Mouse (Mus musculus) kidney, postnatal 36 days (tissue): ENCODE measurements around the gene Ddx10.
"Not testable (repeated sequence)": the region's sequence is repeated elsewhere in the genome, so short reads cannot be mapped to it uniquely, and the experiment has no call there.

ENCODE experiments used
- DNase-seq, 2 experiments: peaks; one replicate each; pipeline ENCODE4 v3.0.0; 2021 to 2022; ENCODE audit warnings: mixed read lengths in 2 of 2

The Ddx10 gene

GRCm38 (mm10) chr9:53143508-53143907 lies 104.3 kb downstream of the Ddx10 start:
- no peak for DNase-seq

DNA sequence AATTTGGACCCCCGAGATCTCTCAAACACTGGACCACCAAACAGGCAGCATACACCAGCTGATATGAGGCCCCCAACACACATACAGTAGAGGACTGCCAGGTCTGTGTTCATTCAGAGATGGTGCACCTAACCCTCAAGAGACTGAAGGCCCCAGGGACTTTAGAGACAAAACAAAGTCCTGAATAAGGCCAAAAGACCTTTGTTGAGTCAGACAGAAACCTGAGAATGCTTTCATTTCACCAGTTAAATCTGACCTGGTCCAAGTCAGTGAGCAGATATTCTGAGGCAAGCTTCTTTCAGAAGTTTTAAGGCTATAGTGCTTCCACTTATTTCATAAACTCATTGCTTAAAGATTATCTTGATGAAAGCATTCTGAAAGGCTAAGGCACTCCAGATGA lies 105.4 kb downstream of the Ddx10 start:
- DNase-seq: not testable (repeated sequence)

DNA sequence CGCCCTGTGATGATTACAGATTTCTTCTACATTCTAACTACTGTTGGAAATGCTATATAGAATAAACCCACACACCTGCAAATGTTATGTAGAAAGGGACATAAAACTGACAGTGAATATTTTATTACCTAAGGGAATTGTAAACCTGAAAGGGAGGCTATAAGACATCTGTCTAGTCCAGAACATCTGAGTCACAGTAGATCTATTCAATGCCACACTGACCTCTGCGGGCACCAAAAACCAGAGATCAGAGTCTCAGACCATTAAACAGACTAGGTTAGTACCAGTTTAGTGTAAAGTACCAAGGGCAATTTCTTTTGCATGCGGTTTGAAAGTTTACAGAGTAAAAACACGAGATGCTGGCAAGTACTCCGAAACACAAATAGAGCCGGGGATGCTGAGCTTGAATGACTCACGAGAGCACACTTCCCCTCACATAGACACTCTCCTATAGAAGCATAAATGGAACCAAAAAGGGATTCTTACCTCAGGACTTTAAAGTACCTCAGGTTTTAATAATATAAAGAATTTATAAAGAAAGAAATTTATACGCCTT lies 107.2 kb downstream of the Ddx10 start:
- peak; percentile 6 to 32 for DNase-seq

GRCm38 (mm10) chr9:53132826-53133225 lies 115.0 kb downstream of the Ddx10 start:
- no peak for DNase-seq

- no peak for DNase-seq
Measured at GRCm38 (mm10) chr9:53130460-53130859, 117.4 kb downstream of the Ddx10 start.

DNA sequence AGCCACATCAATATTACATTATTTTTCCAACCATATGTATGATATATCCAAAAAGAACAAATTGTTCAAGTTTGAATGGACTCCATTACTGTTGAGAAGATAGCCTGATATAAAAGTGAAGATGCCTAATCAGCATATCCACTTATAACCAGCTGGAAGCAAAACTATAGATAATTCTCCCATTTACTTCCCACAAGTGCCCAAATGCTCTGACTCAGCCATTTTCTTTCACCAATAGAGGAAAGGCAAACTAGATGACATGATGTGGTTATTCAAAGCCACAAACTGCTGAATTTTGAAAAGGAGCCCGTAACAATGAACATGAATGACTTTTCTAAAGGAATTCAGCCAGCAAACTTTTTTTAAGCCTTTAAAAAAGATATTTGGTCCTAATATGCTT lies 146.8 kb downstream of the Ddx10 start:
- DNase-seq: no peak

GRCm38 (mm10) chr9:53095319-53096165 lies 152.3 kb downstream of the Ddx10 start:
- DNase-seq: no peak

DNA sequence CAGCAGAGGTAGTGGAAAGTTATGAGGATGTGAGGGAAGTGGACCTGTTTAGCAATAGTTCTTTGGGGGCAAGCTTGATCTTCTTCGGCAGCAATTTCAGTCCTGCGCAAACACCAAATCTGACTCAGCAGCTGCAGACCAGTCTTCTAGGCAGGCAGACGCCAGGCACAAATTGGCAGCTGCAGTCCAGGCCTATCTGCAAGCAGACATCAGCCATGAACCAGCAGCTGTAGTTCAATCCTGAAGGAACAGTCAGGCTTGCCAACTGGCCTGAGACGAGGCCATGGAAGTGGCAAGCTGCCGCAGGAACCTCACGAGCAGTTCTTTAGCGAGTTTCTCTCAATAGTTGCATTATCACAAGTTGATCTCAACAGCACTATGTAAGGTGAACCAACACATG lies 153.3 kb downstream of the Ddx10 start:
- DNase-seq: no peak

DNA sequence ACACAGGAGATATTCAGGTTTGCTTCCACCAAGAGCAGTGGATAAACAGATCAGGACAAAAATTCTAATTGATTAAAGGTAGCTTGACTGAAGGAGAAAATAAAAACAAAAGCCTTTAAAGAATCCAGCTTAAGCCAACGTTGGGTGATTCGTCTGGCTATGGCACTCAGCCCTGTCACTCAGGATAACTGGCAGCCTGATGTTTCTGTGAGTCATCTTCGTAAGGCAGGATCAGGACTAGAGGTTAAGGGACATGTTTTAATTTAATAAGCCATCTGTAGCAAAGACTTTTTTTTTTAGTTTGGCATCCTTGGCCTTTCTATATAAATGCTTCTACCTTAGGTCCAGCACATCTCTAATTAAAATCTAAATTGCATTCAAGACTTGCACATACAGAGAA lies 170.2 kb downstream of the Ddx10 start:
- no peak for DNase-seq

DNA sequence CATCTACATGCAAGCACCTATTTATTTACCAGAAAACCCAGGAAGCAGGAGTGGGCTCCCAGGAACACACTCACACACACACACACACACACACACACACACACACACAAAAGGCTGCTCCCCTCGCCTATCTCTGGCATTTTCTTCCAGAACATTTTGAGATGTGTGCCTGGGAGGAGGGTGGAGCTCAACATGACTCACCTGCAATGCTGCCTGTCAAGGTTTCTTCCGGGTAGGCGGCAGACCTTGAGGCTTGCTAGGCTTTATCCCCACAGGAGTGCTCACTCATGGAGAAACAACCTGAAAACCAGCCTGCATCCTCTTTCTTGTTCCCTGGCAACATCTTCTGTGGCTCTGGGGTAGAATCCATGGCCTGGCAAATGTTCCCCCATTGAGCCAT lies 171.9 kb downstream of the Ddx10 start:
- DNase-seq: no peak

- DNase-seq: no peak
Measured at GRCm38 (mm10) chr9:53074443-53074842, 173.4 kb downstream of the Ddx10 start.

DNA sequence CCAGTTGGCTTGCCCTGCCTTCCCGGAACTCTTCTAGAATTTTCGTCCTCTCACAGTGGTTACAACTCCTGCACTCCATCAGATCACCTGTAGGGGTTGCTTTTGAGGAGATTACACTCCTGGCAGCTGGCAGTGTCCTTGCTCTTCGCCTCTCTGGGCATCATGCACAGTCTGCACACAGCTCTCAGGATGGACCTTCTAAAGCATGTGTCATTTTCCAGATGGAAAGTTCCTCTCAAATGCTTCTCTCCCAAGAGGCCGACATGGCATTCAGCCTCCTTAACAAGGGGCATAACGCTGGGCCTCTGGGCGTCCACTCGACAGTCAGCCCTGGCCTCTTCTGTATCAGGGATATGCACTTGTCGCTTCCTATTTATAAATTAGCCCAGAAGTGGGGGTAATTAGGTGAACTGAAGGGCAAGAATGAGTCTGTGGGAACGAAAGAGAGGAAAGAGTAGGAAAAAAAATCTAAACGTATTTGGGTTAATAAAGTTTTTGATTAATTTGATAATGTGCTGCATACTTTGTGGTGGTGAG lies 174.2 kb downstream of the Ddx10 start:
- no peak for DNase-seq

- DNase-seq: no peak
Measured at GRCm38 (mm10) chr9:53072088-53072487, 175.8 kb downstream of the Ddx10 start.

DNA sequence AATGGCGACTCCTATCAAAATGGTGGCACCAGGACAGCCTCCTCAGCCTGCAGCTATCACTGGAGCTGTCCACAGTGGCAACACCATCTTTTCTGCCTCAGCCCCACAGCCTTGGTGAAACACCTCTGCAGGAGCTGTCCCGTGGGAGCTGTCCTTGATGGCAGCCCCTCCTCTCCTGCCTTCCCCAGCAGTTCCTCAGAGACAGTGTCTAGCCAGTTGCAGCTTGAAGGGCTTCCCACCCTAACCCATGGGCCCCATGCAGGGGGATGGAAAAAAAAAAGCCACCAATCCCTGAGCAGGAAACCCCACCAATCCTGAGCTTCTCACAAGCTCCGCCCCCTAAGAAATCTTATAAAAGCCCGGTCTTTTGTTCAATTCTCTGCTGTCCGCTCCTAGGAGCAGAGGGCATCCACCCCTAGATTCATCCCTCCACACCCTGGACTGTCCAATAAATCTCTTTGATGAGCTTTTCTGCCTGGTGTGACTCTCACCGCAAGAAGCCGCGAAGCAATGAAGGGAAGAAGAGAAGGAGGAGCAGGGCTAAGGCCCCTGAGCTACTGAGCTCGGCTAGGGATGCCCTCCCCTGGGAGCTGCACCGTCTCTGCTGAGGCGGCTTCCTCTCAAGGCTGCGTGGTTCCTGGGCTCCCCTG lies 176.9 kb downstream of the Ddx10 start:
- no peak for DNase-seq

DNA sequence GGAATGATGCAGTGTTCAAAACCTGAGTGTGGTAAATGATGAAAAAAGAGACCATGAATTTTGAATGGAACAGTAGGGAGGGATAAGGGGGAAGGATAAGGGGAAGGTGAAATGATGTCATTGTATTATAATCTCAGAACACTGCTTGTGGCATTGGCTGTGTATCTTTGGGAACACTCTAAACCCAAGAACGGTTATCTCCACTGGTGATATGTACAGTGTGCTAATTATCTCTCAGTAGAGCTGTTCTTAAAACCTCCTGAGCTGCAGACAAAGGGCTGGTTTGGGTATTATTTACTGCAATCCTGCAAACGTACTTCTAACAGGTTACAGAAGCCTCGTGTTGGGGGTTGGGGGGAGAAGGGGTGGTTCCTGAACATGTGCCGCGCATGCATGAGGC lies 179.7 kb downstream of the Ddx10 start:
- no peak for DNase-seq

DNA sequence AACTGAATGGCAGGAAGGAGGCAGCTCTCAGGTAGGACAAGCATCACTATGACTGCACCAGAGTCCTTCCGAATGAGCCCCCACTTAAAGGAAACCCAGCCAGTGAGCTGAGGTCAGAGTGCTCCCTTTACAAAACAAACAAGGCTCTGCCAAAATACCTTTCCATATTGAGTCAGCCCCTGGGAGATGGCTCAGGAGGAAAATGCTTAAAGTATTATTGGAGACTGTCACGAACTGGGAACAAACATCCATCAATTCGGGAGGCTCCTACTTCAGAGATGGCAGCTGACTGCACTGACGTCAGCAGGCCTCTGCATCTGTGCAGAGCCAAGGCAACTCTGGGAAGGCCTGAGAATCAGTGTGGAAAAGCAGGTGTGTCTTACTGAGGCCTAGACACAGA lies 181.4 kb downstream of the Ddx10 start:
- no peak for DNase-seq

GRCm38 (mm10) chr9:53065028-53065427 lies 182.8 kb downstream of the Ddx10 start:
- DNase-seq: peak in 1 of 2 experiments; percentile 21

GRCm38 (mm10) chr9:53064531-53064930 lies 183.3 kb downstream of the Ddx10 start:
- peak in 1 of 2 experiments; percentile 41 for DNase-seq

- no peak for DNase-seq
Measured at GRCm38 (mm10) chr9:53055306-53055705, 192.5 kb downstream of the Ddx10 start.
